Mouse (Mus musculus): ENCODE measurements around the gene Srprb. TPM values are rescaled to one million over a fixed set of nuclear protein-coding genes. Genes with fewer than 3 reads are reported as not detected.

The Srprb gene
- polyA plus RNA-seq, 1 experiment from 2014 or later, result 65.9 TPM

DNA sequence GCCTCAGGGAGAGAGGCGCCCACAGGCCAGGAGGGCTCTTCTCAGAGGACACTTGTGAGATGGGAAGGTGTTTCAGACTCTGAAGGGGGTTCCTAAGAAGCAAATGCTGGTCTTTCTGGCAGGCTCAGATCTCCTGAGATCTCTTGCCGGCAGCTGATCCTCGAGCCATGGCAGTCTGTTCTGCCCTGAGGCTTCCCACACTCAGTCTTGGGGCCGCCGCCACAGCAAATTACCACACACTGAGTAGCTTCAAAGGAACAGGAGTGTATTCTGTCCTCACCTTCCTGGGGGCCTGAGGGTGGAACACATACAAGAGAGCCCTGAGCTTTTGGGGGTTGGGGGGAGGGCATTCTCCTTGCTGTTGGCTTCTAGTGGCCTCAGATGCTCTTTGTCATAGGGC lies 56.6 kb downstream of the Srprb start:
- Histone ChIP-seq H3K27me3 (no peaks in the 10 kb centered on the region), H3K4me3 (replicated peaks) (no peak overlapping the region), H3K4me2 (replicated peaks) (no peak overlapping the region), H3K27ac (replicated peaks) (no peak overlapping the region), H3K36me3 (no peaks in the 10 kb centered on the region), H3K9me3 (replicated peaks) (no peaks in the 10 kb centered on the region), H3K4me1 (peaks cover 21% of the 10 kb centered on the region), H3K9ac (no peak overlapping the region)
- WGBS, result 41% methylated on average over 5 of the region's 5 CpGs
- ATAC-seq (ENCODE audit: insufficient number of reproducible peaks, low FRiP score, low TSS enrichment, low read depth), result no peak

DNA sequence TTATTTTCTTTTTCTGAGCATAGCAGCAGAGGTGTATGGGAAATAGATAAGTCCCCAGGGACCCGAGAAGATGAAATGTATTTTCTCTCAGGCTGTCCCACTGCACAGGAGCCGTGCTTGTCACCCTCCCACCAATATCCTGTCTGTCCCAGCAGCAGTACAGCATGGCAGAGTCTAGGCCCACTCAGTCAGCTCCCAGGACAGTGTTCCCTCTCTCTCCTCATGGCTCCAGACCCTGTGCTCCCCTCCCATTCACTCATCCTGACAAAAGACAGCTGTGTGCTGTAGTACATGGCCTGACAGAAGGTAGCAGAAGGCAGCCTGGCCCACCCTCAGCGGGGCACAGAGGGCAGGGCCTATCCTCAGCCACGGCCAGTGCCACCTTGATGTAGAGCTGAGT lies 58.1 kb downstream of the Srprb start:
- no peak overlapping the region for H3K4me2 ChIP-seq (replicated peaks)
- no peak overlapping the region for H3K9ac ChIP-seq
- no peak for ATAC-seq (ENCODE audit: insufficient number of reproducible peaks, low FRiP score, low TSS enrichment, low read depth)
- no peaks in the 10 kb centered on the region for H3K27me3 ChIP-seq
- H3K9me3 ChIP-seq (replicated peaks), result no peaks in the 10 kb centered on the region
- H3K4me1 ChIP-seq, result peaks cover 21% of the 10 kb centered on the region
- WGBS, result 51% methylated on average over 4 of the region's 4 CpGs
- H3K27ac ChIP-seq (replicated peaks), result no peak overlapping the region
- H3K36me3 ChIP-seq, result no peaks in the 10 kb centered on the region
- H3K4me3 ChIP-seq (replicated peaks), result no peak overlapping the region

DNA sequence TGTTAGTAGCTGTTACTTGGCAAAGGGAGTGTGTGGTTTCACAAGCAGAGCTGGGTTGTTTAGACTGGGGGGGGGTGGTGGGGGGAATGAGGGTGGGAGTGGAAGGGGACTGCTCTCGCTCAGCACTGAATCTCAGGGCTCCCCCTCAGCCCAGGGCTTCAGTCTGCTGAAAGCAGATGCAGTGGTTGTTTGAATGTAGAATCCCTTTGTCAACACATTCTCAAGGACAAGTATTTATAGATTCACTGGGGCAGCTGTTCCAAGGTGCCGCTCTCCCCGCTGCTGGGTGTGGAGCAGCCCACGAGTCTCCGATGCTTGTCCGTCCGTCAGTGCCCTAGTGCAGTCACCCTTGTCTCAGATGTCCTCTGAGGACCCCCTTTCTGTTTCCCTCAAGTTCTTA lies 60.7 kb downstream of the Srprb start:
- Histone ChIP-seq H3K9ac (no peak overlapping the region), H3K4me3 (replicated peaks) (no peak overlapping the region), H3K9me3 (replicated peaks) (no peaks in the 10 kb centered on the region), H3K27me3 (no peaks in the 10 kb centered on the region), H3K4me1 (peaks cover 15% of the 10 kb centered on the region), H3K4me2 (replicated peaks) (no peak overlapping the region), H3K27ac (replicated peaks) (no peak overlapping the region), H3K36me3 (no peaks in the 10 kb centered on the region)
- WGBS, result 78% methylated on average over 7 of the region's 7 CpGs
- no peak for ATAC-seq (ENCODE audit: insufficient number of reproducible peaks, low FRiP score, low TSS enrichment, low read depth)

DNA sequence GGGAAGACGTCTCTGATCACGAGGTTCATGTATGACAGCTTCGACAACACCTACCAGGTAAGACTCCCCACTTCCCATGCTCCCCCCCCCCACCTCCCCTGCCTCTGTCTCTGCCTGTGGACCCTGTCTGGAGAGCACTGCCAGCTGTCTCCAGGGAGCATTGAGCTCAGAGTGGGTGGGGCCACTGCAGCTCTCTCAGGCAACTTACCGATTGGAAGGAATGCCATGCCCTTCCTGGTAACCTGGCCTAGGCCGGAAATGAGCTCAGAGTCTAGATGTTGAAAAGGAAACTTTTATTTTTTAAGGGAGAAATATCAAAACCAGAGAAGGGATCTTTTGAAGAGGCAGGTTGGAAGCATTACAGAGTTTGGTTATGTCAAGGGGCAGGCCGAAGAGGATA lies 61.6 kb downstream of the Srprb start:
- Histone ChIP-seq H3K9me3 (replicated peaks) (no peaks in the 10 kb centered on the region), H3K4me2 (replicated peaks) (no peak overlapping the region), H3K27ac (replicated peaks) (no peak overlapping the region), H3K4me3 (replicated peaks) (no peak overlapping the region), H3K27me3 (no peaks in the 10 kb centered on the region), H3K9ac (no peak overlapping the region), H3K4me1 (peaks cover 9% of the 10 kb centered on the region; the same call in 1 of the 2 replicates), H3K36me3 (no peaks in the 10 kb centered on the region)
- 77% methylated on average over 6 of the region's 6 CpGs for WGBS
- no peak for ATAC-seq (ENCODE audit: insufficient number of reproducible peaks, low FRiP score, low TSS enrichment, low read depth)

DNA sequence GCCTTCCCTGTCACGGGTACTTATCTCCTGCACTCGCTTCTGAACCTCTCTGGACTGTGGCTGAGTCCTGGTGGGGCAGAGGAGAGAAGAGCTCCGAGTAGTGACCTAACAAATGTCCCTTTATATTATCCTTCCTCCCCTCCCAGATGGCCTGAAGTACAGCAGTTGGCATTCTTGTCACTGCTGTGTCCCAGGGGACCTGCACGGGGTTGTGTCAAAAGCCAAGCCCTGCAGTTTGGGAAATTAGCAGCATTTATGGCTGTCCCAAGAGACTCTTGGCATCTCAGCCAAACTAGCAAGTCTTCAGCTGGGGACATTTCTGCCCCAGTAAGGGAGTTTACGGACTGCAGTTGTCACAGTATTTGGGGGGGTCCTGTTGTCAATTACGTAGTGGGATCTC lies 62.5 kb downstream of the Srprb start:
- ATAC-seq (ENCODE audit: insufficient number of reproducible peaks, low FRiP score, low TSS enrichment, low read depth), result no peak
- Histone ChIP-seq H3K4me1 (peaks cover 5% of the 10 kb centered on the region; the same call in 1 of the 2 replicates), H3K27ac (replicated peaks) (no peak overlapping the region), H3K36me3 (no peaks in the 10 kb centered on the region), H3K9me3 (replicated peaks) (no peaks in the 10 kb centered on the region), H3K4me3 (replicated peaks) (no peak overlapping the region), H3K9ac (no peak overlapping the region), H3K27me3 (no peaks in the 10 kb centered on the region), H3K4me2 (replicated peaks) (no peak overlapping the region)
- WGBS, result 57% methylated on average over 6 of the region's 6 CpGs

Other genes with a start within 250 kb of the Srprb start
- gene Slco2a1, start 213.4 kb downstream of the Srprb start, polyA plus RNA-seq (2015; fragmentation: Nextera tagmentation; extraction: Ambion mirVana), result 9.2 and 10.9 TPM in 2 replicates
- gene Rab6b, start 90.3 kb downstream of the Srprb start, polyA plus RNA-seq (2015; fragmentation: Nextera tagmentation; extraction: Ambion mirVana), result 9.5 and 10.2 TPM in 2 replicates
- gene Gm20425, start 28.2 kb upstream of the Srprb start, polyA plus RNA-seq (2015; fragmentation: Nextera tagmentation; extraction: Ambion mirVana), result 0.69 and 1.4 TPM in 2 replicates
- gene Trf, start 28.3 kb upstream of the Srprb start, polyA plus RNA-seq (2015; fragmentation: Nextera tagmentation; extraction: Ambion mirVana), result 31.2 and 34.5 TPM in 2 replicates
- 2.4 and 2.9 TPM in 2 replicates for gene 1300017J02Rik, start 102.9 kb upstream of the Srprb start, polyA plus RNA-seq (2015; fragmentation: Nextera tagmentation; extraction: Ambion mirVana)
- 52.8 and 55.2 TPM in 2 replicates for gene Topbp1, start 103.1 kb upstream of the Srprb start, polyA plus RNA-seq (2015; fragmentation: Nextera tagmentation; extraction: Ambion mirVana)
- 97.0 and 98.6 TPM in 2 replicates for gene Cdv3, start 163.7 kb upstream of the Srprb start, polyA plus RNA-seq (2015; fragmentation: Nextera tagmentation; extraction: Ambion mirVana)

All from embryonic facial prominence, embryonic 15.5 days (tissue).